Mouse (Mus musculus) ovary, adult 18-20 months (tissue): ENCODE data around the gene Ppip5k2.
A peak's percentile ranks its signal among the peaks of the same experiment; 100 is the strongest.

ENCODE experiments used
- DNase-seq: peaks from one replicate; pipeline ENCODE4 v3.0.0; 2022; ENCODE audit warnings: low spot score, mixed read lengths

Gene Ppip5k2

DNA sequence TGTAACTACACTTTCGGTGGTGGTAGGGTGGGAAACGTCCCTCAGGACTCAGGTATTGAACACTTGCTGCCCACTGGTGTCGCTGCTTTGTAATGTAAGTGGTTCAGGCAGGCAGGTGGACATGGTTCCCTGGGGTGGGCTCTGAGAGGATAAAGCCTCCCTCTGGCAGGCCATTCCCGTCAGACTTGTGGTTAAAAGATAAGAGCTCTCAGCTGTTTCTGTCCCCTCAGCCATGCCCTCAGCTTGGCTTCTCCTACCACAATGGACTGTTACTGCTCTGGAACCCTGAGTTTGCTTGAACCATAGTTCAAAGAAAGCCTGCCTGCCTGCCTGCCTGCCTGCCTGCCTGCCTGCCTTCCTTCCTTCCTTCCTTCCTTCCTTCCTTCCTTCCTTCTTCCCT is 15.8 kb downstream of the Ppip5k2 start:
- no peak for DNase-seq

DNA sequence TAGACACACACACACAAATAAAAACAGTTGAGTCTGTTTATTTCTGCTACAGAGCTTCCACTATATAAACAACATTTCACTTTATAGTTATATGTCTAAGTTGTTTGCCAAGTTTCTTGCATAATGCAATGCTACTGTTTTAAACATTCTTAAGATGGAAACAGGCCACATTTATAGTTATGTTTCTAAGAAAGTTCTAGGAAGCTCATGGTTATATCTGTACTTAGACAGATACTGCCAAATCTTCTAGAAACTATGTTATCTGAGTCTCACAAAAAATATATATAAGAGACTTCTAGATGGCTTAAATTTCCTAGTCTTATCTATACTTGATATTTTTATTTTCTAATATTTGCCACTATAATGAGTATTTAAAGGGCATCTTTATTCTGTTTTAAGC is 17.0 kb downstream of the Ppip5k2 start:
- no peak for DNase-seq

GRCm38 (mm10) chr1:97748163-97748562 is 22.0 kb downstream of the Ppip5k2 start:
- no peak for DNase-seq

DNA sequence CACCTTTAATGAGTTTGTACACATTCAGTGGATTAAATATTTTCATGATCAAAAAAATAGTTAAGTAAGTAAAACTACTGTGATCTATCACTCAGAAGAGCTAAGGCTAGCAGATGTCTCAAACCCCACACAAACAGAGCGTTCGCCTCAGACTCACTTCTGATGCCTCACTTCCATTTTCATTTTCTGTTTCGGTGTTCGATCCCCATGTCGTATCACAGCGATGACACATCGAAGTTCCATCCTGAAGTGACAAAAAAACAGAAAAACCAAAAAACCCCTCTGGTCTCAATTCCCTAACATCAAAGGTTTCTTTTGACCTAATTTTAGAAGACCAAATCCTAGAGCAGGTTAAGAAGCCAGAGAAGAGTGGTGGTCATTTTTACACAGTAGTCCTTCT is 23.9 kb downstream of the Ppip5k2 start:
- no peak for DNase-seq

DNA sequence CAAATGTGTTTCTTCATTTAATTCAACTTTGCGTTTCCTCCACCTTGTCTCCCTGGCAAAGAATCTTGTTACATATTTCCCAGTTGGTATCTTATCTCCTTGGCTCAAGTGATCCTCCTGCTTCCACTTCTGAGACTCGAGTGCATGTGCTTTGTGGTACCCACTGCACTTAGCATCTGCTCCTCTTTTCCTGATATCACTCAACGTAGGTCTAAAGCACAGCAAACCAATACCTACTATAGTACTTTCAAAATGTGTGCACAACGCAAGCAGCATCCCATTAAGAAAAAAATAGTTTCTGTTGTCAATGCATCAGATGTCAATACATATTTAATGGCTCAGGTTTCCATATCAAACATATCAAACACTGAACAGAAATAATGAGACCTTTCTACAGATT is 24.5 kb downstream of the Ppip5k2 start:
- DNase-seq = no peak

DNA sequence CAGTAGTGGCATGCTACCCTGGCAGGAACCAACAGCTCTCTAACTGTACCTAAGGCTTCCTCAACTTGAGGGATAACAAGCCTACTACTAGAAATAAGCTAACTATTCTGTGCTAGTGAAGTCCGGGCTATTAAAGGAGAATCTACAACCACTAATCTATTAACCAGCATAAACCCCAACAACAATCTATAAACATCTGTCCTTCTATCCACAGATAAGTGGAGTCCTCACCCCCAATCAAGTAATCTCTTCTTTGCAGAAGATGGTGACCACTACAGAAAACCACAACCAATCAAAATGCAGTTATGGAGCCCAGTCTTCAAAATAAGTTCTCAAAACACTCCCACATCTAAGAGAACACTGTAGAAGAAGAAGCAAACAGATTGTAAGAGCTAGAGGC is 27.1 kb downstream of the Ppip5k2 start:
- DNase-seq = no peak

GRCm38 (mm10) chr1:97729339-97729738 is 40.9 kb downstream of the Ppip5k2 start:
- no peak for DNase-seq

- no peak for DNase-seq
Observed at GRCm38 (mm10) chr1:97726730-97727129, 43.5 kb downstream of the Ppip5k2 start.

DNA sequence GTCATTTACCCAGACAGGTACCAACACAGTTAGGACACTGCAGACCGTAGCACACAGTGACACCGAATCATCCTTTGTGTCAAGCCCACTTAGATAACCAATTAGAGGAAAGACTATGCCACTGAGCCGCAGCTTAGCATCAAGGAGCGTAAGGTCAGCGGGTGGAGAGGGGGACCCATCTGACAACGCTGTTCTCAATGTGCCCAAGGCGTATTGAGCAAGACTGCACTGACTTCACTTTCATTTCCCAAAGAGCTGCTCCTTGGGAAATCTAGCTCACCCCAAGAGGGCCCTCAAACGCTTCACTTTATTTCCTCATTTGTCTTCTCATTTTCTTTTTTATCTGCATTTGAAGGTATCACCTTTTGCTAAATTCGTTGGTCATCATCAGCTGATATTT is 51.8 kb downstream of the Ppip5k2 start:
- no peak for DNase-seq

DNA sequence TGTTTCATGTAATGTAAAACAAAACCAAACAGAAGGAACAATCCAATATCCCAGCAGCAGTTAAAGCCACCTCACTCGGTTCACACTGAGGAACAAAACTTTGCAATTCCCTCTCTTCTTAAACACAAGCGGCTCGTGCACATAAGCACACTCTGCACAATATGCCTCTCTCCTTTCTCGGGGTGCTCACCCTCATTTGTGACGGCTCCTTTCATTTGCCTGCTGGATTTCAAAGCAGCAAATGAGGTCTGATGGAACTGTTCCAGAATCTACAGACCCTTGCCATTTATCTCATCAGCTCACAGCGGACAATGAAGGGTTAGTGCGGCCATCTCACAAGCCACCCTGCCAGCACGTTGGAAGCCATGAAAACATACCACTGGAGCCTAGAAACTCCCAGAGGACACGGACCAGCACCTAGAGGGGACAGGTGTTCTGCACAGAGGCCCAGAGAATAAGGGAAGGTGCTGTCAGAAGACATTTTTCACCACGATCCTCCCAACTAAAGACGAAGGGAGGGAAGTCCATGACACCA is 55.8 kb downstream of the Ppip5k2 start:
- no peak for DNase-seq

DNA sequence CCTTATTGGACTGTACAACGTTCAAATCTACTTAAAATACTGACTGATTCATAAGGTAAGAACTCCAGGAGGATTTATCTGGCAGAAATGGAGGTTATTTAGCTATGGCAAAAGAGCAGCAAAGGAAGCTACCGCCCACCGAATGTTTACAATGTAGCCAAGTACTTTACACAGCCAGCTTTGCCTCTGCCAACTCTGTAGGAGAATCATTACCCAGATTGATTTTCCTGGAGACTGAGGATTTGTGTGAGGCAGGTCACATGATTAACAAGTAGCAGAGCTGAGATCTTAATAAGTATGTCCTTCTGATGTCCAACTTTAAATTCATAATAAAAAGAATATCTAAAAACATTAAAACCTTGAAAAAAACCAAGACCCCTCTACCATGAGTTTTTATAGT is 59.7 kb downstream of the Ppip5k2 start:
- DNase-seq = no peak

- DNase-seq = no peak
Observed at GRCm38 (mm10) chr1:97705389-97705788, 64.8 kb downstream of the Ppip5k2 start.

GRCm38 (mm10) chr1:97704646-97705045 is 65.6 kb downstream of the Ppip5k2 start:
- no peak for DNase-seq

DNA sequence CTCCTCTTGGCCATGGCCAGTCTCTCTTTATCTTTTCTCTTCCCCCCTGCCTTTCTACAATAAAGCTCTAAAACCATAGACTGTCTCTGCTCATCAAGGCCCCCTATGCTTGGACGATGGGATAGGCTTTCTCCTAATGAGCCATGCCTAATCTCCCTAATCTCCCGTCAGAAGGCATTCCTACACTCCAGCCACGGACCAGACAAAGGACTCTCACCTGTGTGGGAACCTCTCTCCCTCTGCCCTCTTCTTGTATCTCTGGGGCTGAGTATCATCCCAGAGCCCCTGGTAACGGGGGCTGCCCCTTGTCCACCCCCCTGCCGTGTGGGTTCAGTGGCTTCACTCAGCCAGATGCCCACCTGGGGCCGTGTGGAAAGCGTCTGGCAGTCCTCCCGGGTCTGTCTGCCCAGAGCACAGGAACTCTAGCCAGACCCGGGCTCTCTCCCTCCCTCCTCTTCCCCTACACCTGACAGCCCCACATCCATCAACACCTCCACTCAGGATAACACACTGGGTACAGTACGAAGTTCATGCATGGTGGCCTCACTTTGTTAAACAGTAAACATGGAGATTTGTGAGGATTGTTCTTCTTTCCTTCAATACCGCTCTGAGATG is 71.1 kb downstream of the Ppip5k2 start:
- no peak for DNase-seq

DNA sequence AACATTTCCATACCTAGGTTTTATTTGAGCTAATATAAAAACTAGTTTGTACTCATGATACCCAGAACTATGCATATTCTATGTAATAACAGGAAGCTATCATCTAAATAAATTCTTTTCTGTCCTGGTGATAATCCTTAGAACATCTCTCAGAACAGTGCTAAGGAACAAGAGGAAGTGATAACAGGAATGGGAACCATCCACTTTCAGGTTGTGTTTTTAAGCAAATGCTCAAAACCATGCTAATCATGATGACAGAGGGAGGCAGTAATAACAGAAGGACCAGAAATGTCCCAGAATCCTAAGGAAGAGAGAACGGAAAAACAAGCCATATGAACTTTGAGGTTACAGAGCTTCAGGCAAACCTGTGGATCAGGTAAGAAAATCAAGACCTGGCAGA is 72.9 kb downstream of the Ppip5k2 start:
- no peak for DNase-seq

DNA sequence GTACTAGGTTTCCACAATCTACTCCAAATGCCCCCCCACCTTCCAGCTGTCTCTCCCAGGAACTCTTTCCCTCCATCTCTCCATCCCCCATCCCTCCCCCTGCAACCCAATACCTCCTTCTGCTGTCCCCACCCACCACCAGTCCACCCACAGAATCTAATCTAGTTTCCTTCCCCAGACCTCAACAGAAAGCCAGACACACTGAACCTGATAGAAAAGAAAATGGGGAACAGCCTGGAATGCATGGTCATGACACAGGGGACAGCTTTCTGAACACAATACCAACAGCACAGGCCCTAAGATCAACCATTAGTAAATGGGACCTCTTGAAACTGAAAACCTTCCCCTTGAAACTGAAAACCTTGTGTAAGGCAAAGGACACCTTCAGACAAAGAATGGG is 76.4 kb downstream of the Ppip5k2 start:
- no peak for DNase-seq

- DNase-seq = no peak
Observed at GRCm38 (mm10) chr1:97688756-97689155, 81.5 kb downstream of the Ppip5k2 start.

- DNase-seq = no peak
Observed at GRCm38 (mm10) chr1:97676526-97677177, 93.6 kb downstream of the Ppip5k2 start.

- DNase-seq = no peak
Observed at GRCm38 (mm10) chr1:97676115-97676514, 94.1 kb downstream of the Ppip5k2 start.

- no peak for DNase-seq
Observed at GRCm38 (mm10) chr1:97672849-97673248, 97.4 kb downstream of the Ppip5k2 start.

GRCm38 (mm10) chr1:97667288-97667687 is 102.9 kb downstream of the Ppip5k2 start:
- no peak for DNase-seq

DNA sequence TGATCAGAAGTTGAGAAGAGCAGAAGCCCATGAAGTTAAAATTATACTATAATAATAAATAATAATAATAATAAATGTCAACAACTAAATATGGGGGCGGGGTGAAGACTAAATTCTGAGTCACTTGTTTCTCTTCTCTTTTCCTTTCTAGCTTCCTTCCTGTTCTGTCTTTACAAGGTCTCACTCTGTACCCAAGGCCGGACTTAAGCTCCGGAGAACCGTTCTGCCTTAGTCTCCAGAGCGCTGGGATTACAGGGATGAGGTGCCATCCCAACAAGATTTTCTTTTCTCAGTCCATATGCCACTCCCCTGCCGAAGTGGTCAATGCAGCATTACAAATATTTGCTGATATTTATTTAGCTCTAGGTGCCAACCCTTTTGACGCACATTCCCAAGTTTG is 107.9 kb downstream of the Ppip5k2 start:
- no peak for DNase-seq

DNA sequence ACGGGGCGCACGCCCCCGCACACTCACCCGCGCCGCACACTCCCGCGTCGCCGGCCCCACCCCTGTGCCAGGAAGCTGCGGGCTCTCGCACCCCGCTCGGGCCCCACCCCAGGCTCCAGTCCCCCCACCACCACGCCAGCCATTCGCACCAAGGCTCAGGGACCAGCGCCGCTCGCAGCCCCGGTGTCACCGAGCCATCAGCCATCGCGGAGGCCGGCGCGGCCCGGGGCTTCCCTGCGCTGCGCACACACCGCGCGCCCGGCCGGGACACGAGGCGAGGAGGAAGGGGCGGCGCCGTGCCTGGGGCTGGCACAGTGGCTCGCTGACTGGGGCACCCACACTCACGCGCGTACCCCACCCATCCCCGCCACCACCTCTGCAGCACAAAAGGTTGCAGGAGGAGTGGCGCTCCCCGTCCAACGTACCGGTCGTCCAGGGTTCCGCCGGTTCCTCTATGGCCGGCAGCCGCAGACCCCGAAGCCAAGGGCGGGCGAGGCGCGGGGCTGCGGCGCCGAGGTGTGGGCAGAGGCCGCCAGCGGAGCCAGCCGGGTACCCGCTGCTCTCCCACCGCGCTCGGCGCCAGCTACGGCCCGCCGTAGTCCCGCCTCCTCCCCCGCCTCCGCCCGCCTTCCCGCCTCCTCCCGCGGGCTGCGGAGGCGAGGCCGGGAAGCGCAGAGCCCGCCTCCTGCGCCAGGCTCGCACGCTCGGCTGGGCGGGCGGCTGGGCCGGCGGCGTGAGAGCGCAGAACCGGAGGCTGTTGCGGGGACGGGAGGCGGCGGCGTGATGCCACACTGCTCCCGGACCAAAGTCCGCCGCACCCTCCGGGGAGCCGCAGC is 108.6 kb downstream of the Ppip5k2 start, which contains the start of gene D1Ertd622e:
Gene D1Ertd622e (minus strand): TSS at position 669 of the 836 bp plus-strand sequence.
- DNase-seq = peak; percentile 78
